Mouse (Mus musculus) heart, embryonic 14.5 days (tissue): ENCODE data around the gene Ncbp1. TPM values are rescaled to one million over a fixed set of nuclear protein-coding genes. Genes with fewer than 3 reads are reported as not detected.

Source experiments
- ATAC-seq: fragments of 200-750 bp; cut with Nextera tagmentation; 2 replicates; pipeline ENCODE4 v1.8.0; 2017; ENCODE audit warnings: low read depth, moderate TSS enrichment; ENCODE audit not compliant: insufficient number of reproducible peaks, insufficient read depth, low FRiP score
- H3K27ac ChIP-seq, 2 experiments: fragments of 200-500 bp in 1 of 2; fragments of 300-500 bp in 1 of 2; sonication (generic) in 1 of 2; replicated peaks in 1 of 2; 2 replicates each; pipeline ENCODE4 v1.5.1; 2012 to 2014; ENCODE audit warnings: low read depth in 2 of 2, low read length in 2 of 2, control low read depth in 1 of 2, mild to moderate bottlenecking in 1 of 2, mixed read lengths in 1 of 2; ENCODE audit not compliant: control insufficient read depth in 1 of 2, insufficient read depth in 1 of 2
- H3K27me3 ChIP-seq: fragments of 300-500 bp; sonication (generic); 2 replicates; pipeline ENCODE4 v1.6.1; 2014; ENCODE audit warnings: mild to moderate bottlenecking, low read length, control low read depth; ENCODE audit not compliant: control insufficient read depth, insufficient read depth
- H3K36me3 ChIP-seq: fragments of 300-500 bp; sonication (generic); 2 replicates; pipeline ENCODE4 v1.6.1; 2014; ENCODE audit warnings: mild to moderate bottlenecking, control low read depth, low read length, mixed read lengths; ENCODE audit not compliant: control insufficient read depth, insufficient read depth
- H3K4me1 ChIP-seq, 2 experiments: fragments of 200-500 bp in 1 of 2; fragments of 300-500 bp in 1 of 2; sonication (generic) in 1 of 2; 2 replicates each; pipeline ENCODE4 v1.6.1; 2012 to 2014; ENCODE audit warnings: low read length in 2 of 2, control low read depth in 1 of 2, mixed read lengths in 1 of 2; ENCODE audit not compliant: control insufficient read depth in 2 of 2, insufficient read depth in 2 of 2
- H3K4me2 ChIP-seq: fragments of 300-500 bp; sonication (generic); 2 replicates; pipeline ENCODE4 v1.6.1; 2014; ENCODE audit warnings: mild to moderate bottlenecking, low read length
- H3K4me3 ChIP-seq, 2 experiments: fragments of 200-500 bp in 1 of 2; fragments of 300-500 bp in 1 of 2; sonication (generic) in 1 of 2; 2 replicates each; pipeline ENCODE4 v1.5.1; 2012 to 2014; ENCODE audit warnings: low read length in 2 of 2, mild to moderate bottlenecking in 2 of 2, control low read depth in 1 of 2, low read depth in 1 of 2, moderate library complexity in 1 of 2; ENCODE audit not compliant: control insufficient read depth in 1 of 2, insufficient read depth in 1 of 2
- H3K9ac ChIP-seq: fragments of 300-500 bp; sonication (generic); 2 replicates; pipeline ENCODE4 v1.6.1; 2014; ENCODE audit warnings: mild to moderate bottlenecking, low read length
- H3K9me3 ChIP-seq: fragments of 300-500 bp; sonication (generic); 2 replicates; pipeline ENCODE4 v1.6.1; 2016; ENCODE audit warnings: low read length, control low read depth; ENCODE audit not compliant: control insufficient read depth
- WGBS: fragments of 180-500 bp; shearing (Covaris S2); extraction: QIAGEN DNeasy Blood & Tissue Kit; methylation state at CpG from one replicate; pipeline ENCODE4 v1.1.7; 2014; 5-methylcytosine and 5-hydroxymethylcytosine counted together
- polyA plus RNA-seq: library from polyadenylated mRNA; unstranded; fragments of >200 nt; fragmentation: Nextera tagmentation; extraction: Ambion mirVana; gene quantifications from 2 replicates; pipeline ENCODE4 v1.2.1, GENCODE M21; 2014

Gene Ncbp1
- polyA plus RNA-seq, 1 experiment from 2014 or later, result 41.9 TPM

- no peaks in the 10 kb centered on the region for H3K9me3 ChIP-seq
- no peak overlapping the region for H3K27ac ChIP-seq
- H3K4me2 ChIP-seq, result no peak overlapping the region
- H3K36me3 ChIP-seq, result peaks cover 98% of the 10 kb centered on the region
- WGBS, result 95% methylated on average over 5 of the region's 5 CpGs
- no peak overlapping the region for H3K9ac ChIP-seq
- no peak overlapping the region for H3K4me3 ChIP-seq
- H3K27me3 ChIP-seq, result no peaks in the 10 kb centered on the region
- no peaks in the 10 kb centered on the region for H3K4me1 ChIP-seq
- ATAC-seq, result no peak
Observed at GRCm38 (mm10) chr4:46165831-46166230, 27.4 kb downstream of the Ncbp1 start.

DNA sequence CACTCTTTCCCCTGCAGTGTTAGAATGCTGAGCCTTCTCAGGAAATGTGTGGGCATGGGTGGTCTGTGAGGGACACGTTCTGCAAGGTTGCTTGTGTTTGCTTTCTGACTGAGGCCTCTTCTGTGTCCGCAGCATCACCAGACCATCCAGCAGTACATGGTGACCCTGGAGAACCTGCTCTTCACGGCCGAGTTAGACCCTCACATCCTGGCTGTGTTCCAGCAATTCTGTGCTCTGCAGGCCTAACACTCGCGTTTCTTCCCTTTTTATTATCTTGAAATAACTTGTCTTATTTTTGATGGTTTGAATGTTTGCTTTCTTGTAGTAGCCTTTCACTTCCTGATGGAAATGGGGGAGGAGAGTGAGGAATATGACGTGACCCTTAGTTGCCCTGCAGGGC, 33.3 kb downstream of the Ncbp1 start:
- H3K9me3 ChIP-seq, result no peaks in the 10 kb centered on the region
- no peak overlapping the region for H3K27ac ChIP-seq

GRCm38 (mm10) chr4:46176313-46176712, 37.9 kb downstream of the Ncbp1 start:
- Histone ChIP-seq H3K27me3 (no peaks in the 10 kb centered on the region), H3K9ac (no peak overlapping the region), H3K27ac (no peak overlapping the region), H3K36me3 (peaks cover 97% of the 10 kb centered on the region), H3K9me3 (no peaks in the 10 kb centered on the region), H3K4me2 (no peak overlapping the region), H3K4me1 (no peaks in the 10 kb centered on the region; a peak in 1 of 4 replicates), H3K4me3 (no peak overlapping the region)
- 78% methylated on average over 4 of the region's 4 CpGs for WGBS
- ATAC-seq, result no peak

More for the DNA sequence above, 33.3 kb downstream of the Ncbp1 start:
- Histone ChIP-seq H3K9ac (no peak overlapping the region), H3K27me3 (no peaks in the 10 kb centered on the region), H3K4me1 (no peaks in the 10 kb centered on the region; a peak in 1 of 4 replicates), H3K36me3 (peaks cover 98% of the 10 kb centered on the region), H3K4me2 (no peak overlapping the region), H3K4me3 (no peak overlapping the region)
- WGBS, result 64% methylated on average over 7 of the region's 7 CpGs
- ATAC-seq, result no peak

- Histone ChIP-seq H3K9ac (no peak overlapping the region), H3K4me2 (no peak overlapping the region), H3K9me3 (no peaks in the 10 kb centered on the region), H3K4me1 (no peaks in the 10 kb centered on the region), H3K4me3 (no peak overlapping the region), H3K27me3 (no peaks in the 10 kb centered on the region), H3K27ac (no peak overlapping the region), H3K36me3 (peaks cover 97% of the 10 kb centered on the region)
- ATAC-seq, result no peak
- WGBS, result 72% methylated on average over 5 of the region's 5 CpGs
Observed at GRCm38 (mm10) chr4:46177018-46177417, 38.6 kb downstream of the Ncbp1 start.

DNA sequence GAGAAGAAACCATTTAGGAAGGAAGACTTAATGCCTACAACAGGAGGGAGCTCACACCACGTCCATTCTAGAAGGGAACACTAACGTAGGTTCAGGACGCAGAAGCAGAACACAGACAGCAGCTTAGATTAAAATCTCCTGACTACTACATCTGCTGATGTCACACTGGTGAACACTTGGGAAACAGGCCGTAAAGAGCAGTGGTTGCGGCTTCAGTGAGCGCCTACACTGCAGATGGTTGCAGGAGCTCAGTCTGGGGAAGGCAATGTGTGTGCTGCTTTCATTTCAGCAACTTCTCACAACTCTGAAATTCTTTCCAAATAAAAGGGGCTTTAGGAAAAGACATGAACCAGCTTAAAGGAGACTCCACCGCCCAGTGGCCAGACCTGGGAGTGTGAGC, 39.1 kb downstream of the Ncbp1 start:
- ATAC-seq, result no peak
- 86% methylated on average over 7 of the region's 7 CpGs for WGBS
- Histone ChIP-seq H3K4me3 (no peak overlapping the region), H3K9ac (no peak overlapping the region), H3K27ac (no peak overlapping the region), H3K4me2 (no peak overlapping the region), H3K4me1 (no peaks in the 10 kb centered on the region), H3K36me3 (peaks cover 97% of the 10 kb centered on the region), H3K27me3 (no peaks in the 10 kb centered on the region), H3K9me3 (no peaks in the 10 kb centered on the region)

DNA sequence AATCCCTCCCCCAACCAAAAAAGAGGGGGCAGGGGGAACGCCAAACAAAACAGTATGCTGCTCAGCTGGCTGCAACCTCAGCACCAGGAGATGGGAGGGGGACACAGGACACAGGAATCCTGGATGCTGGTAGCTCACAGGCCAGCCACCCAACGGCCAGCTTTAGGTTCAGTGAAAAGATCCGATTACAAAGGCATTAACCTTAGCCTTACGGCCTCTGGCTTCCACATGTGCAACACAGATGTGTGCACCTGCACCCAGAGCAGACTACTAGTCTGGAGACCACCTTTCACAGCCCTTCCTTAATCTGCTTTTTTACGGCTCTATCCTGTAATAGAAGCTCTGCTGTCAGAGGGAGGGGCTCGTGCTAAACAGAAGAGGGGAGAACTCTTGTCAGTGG, 42.8 kb downstream of the Ncbp1 start:
- Histone ChIP-seq H3K4me3 (no peak overlapping the region), H3K9ac (no peak overlapping the region), H3K9me3 (no peaks in the 10 kb centered on the region), H3K4me1 (no peaks in the 10 kb centered on the region), H3K27me3 (no peaks in the 10 kb centered on the region), H3K27ac (no peak overlapping the region), H3K36me3 (peaks cover 97% of the 10 kb centered on the region), H3K4me2 (no peak overlapping the region)
- 86% methylated on average over 6 of the region's 6 CpGs for WGBS
- ATAC-seq, result no peak

DNA sequence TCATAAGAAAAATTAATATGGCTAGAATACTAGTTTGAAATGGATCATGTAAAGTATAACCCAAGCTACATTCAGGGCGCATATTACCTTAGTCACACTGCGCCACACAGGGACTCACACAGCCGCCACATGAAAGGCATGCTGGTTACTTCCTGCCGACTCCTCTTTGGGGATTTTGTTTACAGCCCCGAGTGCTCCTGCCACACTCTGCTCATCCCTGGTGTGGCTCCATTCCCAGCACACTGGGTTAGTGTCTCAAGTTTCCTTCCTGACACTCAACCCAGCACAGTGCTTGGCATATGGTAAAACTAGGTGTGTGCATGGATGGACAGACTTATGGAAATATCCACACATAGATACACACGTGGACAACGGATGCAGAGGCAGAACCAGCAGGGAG, 43.8 kb downstream of the Ncbp1 start:
- ATAC-seq, result no peak
- Histone ChIP-seq H3K4me1 (no peaks in the 10 kb centered on the region), H3K36me3 (peaks cover 88% of the 10 kb centered on the region), H3K4me2 (no peak overlapping the region), H3K27me3 (no peaks in the 10 kb centered on the region), H3K9me3 (no peaks in the 10 kb centered on the region), H3K27ac (no peak overlapping the region), H3K9ac (no peak overlapping the region), H3K4me3 (no peak overlapping the region)
- 86% methylated on average over 7 of the region's 7 CpGs for WGBS

DNA sequence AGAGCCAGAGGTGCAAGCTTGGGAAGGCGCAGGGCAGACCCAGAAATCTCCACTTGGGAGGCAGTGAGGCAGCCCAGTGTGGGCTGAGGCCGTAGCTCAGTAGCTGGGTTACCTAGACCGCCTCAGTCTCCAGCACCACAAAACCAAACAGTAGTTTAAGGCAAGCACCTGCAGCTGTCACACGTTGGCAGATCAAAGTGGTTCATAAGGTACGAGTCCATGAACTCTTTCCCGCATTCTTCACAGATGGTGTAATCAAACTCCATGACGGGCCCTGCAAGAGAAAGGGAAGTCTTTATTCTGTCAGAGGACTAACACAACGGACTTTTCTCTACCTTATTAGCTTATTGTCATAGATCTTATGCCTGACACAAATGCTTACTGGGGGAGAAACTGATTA, 47.0 kb downstream of the Ncbp1 start:
- H3K36me3 ChIP-seq, result peaks cover 78% of the 10 kb centered on the region

More for the DNA sequence above, 47.0 kb downstream of the Ncbp1 start:
- no peaks in the 10 kb centered on the region for H3K27me3 ChIP-seq
- no peak overlapping the region for H3K27ac ChIP-seq
- H3K9ac ChIP-seq, result no peak overlapping the region
- H3K4me3 ChIP-seq, result no peak overlapping the region
- no peaks in the 10 kb centered on the region for H3K9me3 ChIP-seq
- 68% methylated on average over 8 of the region's 8 CpGs for WGBS
- H3K4me1 ChIP-seq, result no peaks in the 10 kb centered on the region
- no peak for ATAC-seq
- H3K4me2 ChIP-seq, result no peak overlapping the region
